Comparison of ENCODE assay signal across 19 mouse cellular contexts in genomic region chr14:99592922-99593321, GRCm38 (mm10).
A peak's percentile ranks its signal among the peaks of the same experiment; 100 is the strongest.
DNase-seq lines count a peak whose midpoint lies in the region; ATAC-seq and TF ChIP-seq lines count a peak whose summit lies in the region.
"Had no signal": no experiment of that assay in that cellular context is flagged by ENCODE, and none has a peak within 500 bp of the region (broad histone marks: within the 10 kb centered on the region; RNA-seq: fewer than 3 reads in every experiment).

No protein-coding gene starts in this region.

- H3K4me3 ChIP-seq in lung, embryonic 14.5 days (ENCODE audit: low read depth, low read length), result no peak overlapping the region
- no peak overlapping the region for H3K4me3 ChIP-seq in lung, adult 2 months (replicated peaks; ENCODE audit: extremely low read depth, low read depth, low read length)
- no peak overlapping the region for H3K4me3 ChIP-seq in lung, postnatal 0 days (ENCODE audit: low read depth, low read length)
- H3K4me3 ChIP-seq: embryonic facial prominence, embryonic 10.5 days; forebrain, embryonic 10.5 days; heart, adult 2 months; heart, embryonic 12.5 days; hindbrain, embryonic 10.5 days had no signal

- no peaks in the 10 kb centered on the region for H3K27me3 ChIP-seq in lung, embryonic 14.5 days (ENCODE audit: insufficient read depth, low read length)
- H3K27me3 ChIP-seq in lung, postnatal 0 days (replicated peaks; ENCODE audit: insufficient read depth, low read length), result no peaks in the 10 kb centered on the region
- H3K27me3 ChIP-seq: heart, embryonic 12.5 days had no signal

- peak; percentile 68 for DNase-seq in lung, embryonic 14.5 days
- no peak for DNase-seq in lung, adult 2 months
- DNase-seq in lung, postnatal 0 days (ENCODE audit: low spot score), result peak; percentile 60
- DNase-seq in lung, postnatal 14 days, result peak; percentile 32
- no peak for DNase-seq in gastrocnemius, postnatal 10 days
- DNase-seq: adrenal gland, adult 8-10 months; adrenal gland, postnatal 36 days; cerebellum, adult 2 months; cerebellum, postnatal 10 days; gastrocnemius, postnatal 14 days; heart, adult 2 months had no signal

- H3K36me3 ChIP-seq in lung, embryonic 14.5 days (ENCODE audit: insufficient read depth), result no peaks in the 10 kb centered on the region
- H3K36me3 ChIP-seq in lung, postnatal 0 days (ENCODE audit: insufficient read depth, low read length), result no peaks in the 10 kb centered on the region
- H3K36me3 ChIP-seq: embryonic facial prominence, embryonic 10.5 days; forebrain, embryonic 10.5 days; G1E; heart, embryonic 12.5 days; hindbrain, embryonic 10.5 days had no signal

- H3K4me2 ChIP-seq in lung, embryonic 14.5 days, result no peak overlapping the region
- H3K4me2 ChIP-seq in lung, postnatal 0 days (replicated peaks; ENCODE audit: low read depth, low read length), result peak overlapping the region; percentile 5; the same call in 1 of the 2 replicates
- H3K4me2 ChIP-seq: heart, embryonic 12.5 days; hindbrain, embryonic 14.5 days had no signal

- TF ChIP-seq POLR2A in lung, adult 2 months (IDR thresholded peaks at IDR 0.05; ENCODE audit: borderline replicate concordance, extremely low read depth, low read depth, low read length), result no peak

- TF ChIP-seq EP300 in lung, postnatal 0 days (IDR thresholded peaks at IDR 0.05), result peak; percentile 73

- no peak overlapping the region for H3K9ac ChIP-seq in lung, embryonic 14.5 days
- H3K9ac ChIP-seq in lung, postnatal 0 days (replicated peaks; ENCODE audit: low read depth), result no peak overlapping the region
- H3K9ac ChIP-seq: heart, embryonic 12.5 days; hindbrain, embryonic 14.5 days had no signal

- 0 out of 2 replicates have a peak, but pooled peaks cover 5% of the 10 kb centered on the region for H3K4me1 ChIP-seq in lung, embryonic 14.5 days (ENCODE audit: insufficient read depth)
- H3K4me1 ChIP-seq in lung, adult 2 months (ENCODE audit: control insufficient read depth, insufficient read depth, low read length), result peaks cover 14% of the 10 kb centered on the region
- no peaks in the 10 kb centered on the region; the same call in 1 of the 2 replicates for H3K4me1 ChIP-seq in lung, postnatal 0 days (ENCODE audit: insufficient read depth, low read depth, low read length)

- no peak overlapping the region for H3K27ac ChIP-seq in lung, embryonic 14.5 days (ENCODE audit: low read depth)
- H3K27ac ChIP-seq in lung, postnatal 0 days (ENCODE audit: low read length), result no peak overlapping the region
- H3K27ac ChIP-seq: embryonic facial prominence, embryonic 10.5 days; forebrain, embryonic 10.5 days; heart, adult 2 months; hindbrain, embryonic 10.5 days; hindbrain, embryonic 14.5 days had no signal

- TF ChIP-seq CTCF in lung, embryonic 14.5 days (IDR thresholded peaks at IDR 0.05; ENCODE audit: low read depth), result no peak
- TF ChIP-seq CTCF in lung, adult 2 months (IDR thresholded peaks at IDR 0.05; ENCODE audit: insufficient read depth, low read length), result no peak
- no peak for TF ChIP-seq CTCF in lung, postnatal 0 days (IDR thresholded peaks at IDR 0.05)

- no peaks in the 10 kb centered on the region for H3K9me3 ChIP-seq in lung, embryonic 14.5 days (ENCODE audit: low read depth, low read length)
- no peaks in the 10 kb centered on the region for H3K9me3 ChIP-seq in lung, postnatal 0 days (ENCODE audit: low read length)
- H3K9me3 ChIP-seq: embryonic facial prominence, embryonic 10.5 days; forebrain, embryonic 10.5 days; heart, embryonic 12.5 days; hindbrain, embryonic 10.5 days had no signal

- 29% methylated on average over 9 of the region's 9 CpGs for WGBS in lung, embryonic 14.5 days
- WGBS in lung, adult 2 months, result 23% methylated on average over 9 of the region's 9 CpGs
- 18% methylated on average over 9 of the region's 9 CpGs for WGBS in lung, postnatal 0 days

- peak; percentile 57; the same call in 1 of the 2 replicates for ATAC-seq in lung, embryonic 14.5 days (ENCODE audit: insufficient read depth)
- ATAC-seq in lung, postnatal 0 days, result peak; percentile 73
- ATAC-seq in erythroid progenitor cell, adult 5-6 weeks (replicated peaks; ENCODE audit: low FRiP score, poor library complexity, severe bottlenecking), result no peak
- ATAC-seq: forebrain, embryonic 14.5 days had no signal

Comparison
In these comparisons a context has a peak if more than half of its experiments do, and no peak if none do; other contexts are left out.
1. DNase-seq: peak in lung, embryonic 14.5 days (single experiment), lung, postnatal 0 days (single experiment) and lung, postnatal 14 days (single experiment); none in lung, adult 2 months (single experiment) and gastrocnemius, postnatal 10 days (single experiment).